7 mouse cellular contexts compared by ENCODE assay signal in genomic region chr1:35846224-35846936, GRCm38 (mm10).
A peak's percentile ranks its signal among the peaks of the same experiment; 100 is the strongest.
DNase-seq lines count a peak whose midpoint lies in the region; ATAC-seq and TF ChIP-seq lines count a peak whose summit lies in the region.

No protein-coding gene starts in this region.

- H3K4me3 ChIP-seq in lung, postnatal 0 days (ENCODE audit: low read depth, low read length) = no peak overlapping the region

- no peak overlapping the region for H3K4me2 ChIP-seq in lung, postnatal 0 days (replicated peaks; ENCODE audit: low read depth, low read length)

- 57% methylated on average over 11 of the region's 11 CpGs for WGBS in lung, postnatal 0 days

- peak; percentile 53 for TF ChIP-seq CTCF in lung, postnatal 0 days (IDR thresholded peaks at IDR 0.05)

- no peaks in the 10 kb centered on the region for H3K36me3 ChIP-seq in lung, postnatal 0 days (ENCODE audit: insufficient read depth, low read length)

- H3K9me3 ChIP-seq in lung, postnatal 0 days (ENCODE audit: low read length) = no peaks in the 10 kb centered on the region

- no peaks in the 10 kb centered on the region for H3K4me1 ChIP-seq in lung, postnatal 0 days (ENCODE audit: insufficient read depth, low read depth, low read length)

- H3K27me3 ChIP-seq in lung, postnatal 0 days (replicated peaks; ENCODE audit: insufficient read depth, low read length) = no peaks in the 10 kb centered on the region

- TF ChIP-seq EP300 in lung, postnatal 0 days (IDR thresholded peaks at IDR 0.05) = no peak

- H3K9ac ChIP-seq in lung, postnatal 0 days (replicated peaks; ENCODE audit: low read depth) = no peak overlapping the region

- DNase-seq in kidney, postnatal 36 days = peak; percentile 33 to 56
- DNase-seq in kidney, postnatal 4 days = no peak
- DNase-seq in MN1 (ENCODE audit: low spot score) = peak; percentile 65
- DNase-seq in c-Kit-positive CD71-positive TER-119-negative erythroid progenitor cells, embryonic 14.5 days (ENCODE audit: low read depth) = peak; percentile 9
- DNase-seq in lung, postnatal 0 days (ENCODE audit: low spot score) = no peak
- DNase-seq in yolk sac, embryonic 10.5 days (ENCODE audit: low spot score) = no peak

- no peak overlapping the region for H3K27ac ChIP-seq in lung, postnatal 0 days (ENCODE audit: low read length)

- no peak for ATAC-seq in lung, postnatal 0 days
- ATAC-seq in activated CD4-positive, CD25-positive, alpha-beta regulatory T cell, adult 4 months = no peak

Comparison
In these comparisons a context has a peak if more than half of its experiments do, and no peak if none do; other contexts are left out.
1. DNase-seq: peak in kidney, postnatal 36 days (2 of 2), MN1 (single experiment) and c-Kit-positive CD71-positive TER-119-negative erythroid progenitor cells, embryonic 14.5 days (single experiment); none in kidney, postnatal 4 days (0 of 2), lung, postnatal 0 days (single experiment) and yolk sac, embryonic 10.5 days (single experiment).